Mouse (Mus musculus) layer of hippocampus, adult 18-20 months (tissue): ENCODE measurements around the gene Aloxe3. TPM values are rescaled to one million over a fixed set of nuclear protein-coding genes. Genes with fewer than 3 reads are reported as not detected.

Experiments used
- DNase-seq, 2 experiments: peaks; one replicate each; pipeline ENCODE4 v3.0.0; 2022; ENCODE audit warnings: low spot score in 2 of 2
- total RNA-seq, 2 experiments: library from RNA; stranded (reverse); gene quantifications; 2 replicates each; pipeline ENCODE4 v1.2.3; 2021

Aloxe3 gene
- total RNA-seq, 2 experiments from 2014 or later, result 8.6 to 9.1 TPM

GRCm38 (mm10) chr11:69106842-69107241 lies 18.9 kb upstream of the Aloxe3 start:
- no peak for DNase-seq

GRCm38 (mm10) chr11:69107676-69108075 lies 18.0 kb upstream of the Aloxe3 start:
- DNase-seq, result no peak

GRCm38 (mm10) chr11:69108223-69108622 lies 17.5 kb upstream of the Aloxe3 start:
- DNase-seq, result no peak

GRCm38 (mm10) chr11:69109032-69109900 lies 16.4 kb upstream of the Aloxe3 start:
- DNase-seq, result no peak

- DNase-seq, result peak; percentile 83 to 93
These were observed 15.2 kb upstream of the Aloxe3 start for GRCm38 (mm10) chr11:69110319-69111046.

- peak in 1 of 2 experiments; percentile 50 for DNase-seq
These were observed 14.5 kb upstream of the Aloxe3 start for GRCm38 (mm10) chr11:69111051-69111810.

GRCm38 (mm10) chr11:69111865-69112264 lies 13.8 kb upstream of the Aloxe3 start:
- DNase-seq, result peak in 1 of 2 experiments; percentile 17

- no peak for DNase-seq
These were observed 11.7 kb upstream of the Aloxe3 start for GRCm38 (mm10) chr11:69114018-69114417.

GRCm38 (mm10) chr11:69114621-69115020 lies 11.1 kb upstream of the Aloxe3 start:
- no peak for DNase-seq

GRCm38 (mm10) chr11:69116843-69117242 lies 8.9 kb upstream of the Aloxe3 start:
- no peak for DNase-seq

GRCm38 (mm10) chr11:69117737-69118695 lies 7.7 kb upstream of the Aloxe3 start:
- DNase-seq, result peak in 1 of 2 experiments; percentile 52

- DNase-seq, result peak; percentile 76 to 93
These were observed 6.9 kb upstream of the Aloxe3 start for GRCm38 (mm10) chr11:69118765-69119164.

- DNase-seq, result no peak
These were observed 6.1 kb upstream of the Aloxe3 start for GRCm38 (mm10) chr11:69119446-69120155.

GRCm38 (mm10) chr11:69120221-69121000 lies 5.3 kb upstream of the Aloxe3 start, which contains the start of gene Hes7:
TSS of gene Hes7 (plus strand) at chr11:69120404.
- no peak for DNase-seq

GRCm38 (mm10) chr11:69121001-69121740 lies 4.5 kb upstream of the Aloxe3 start:
- peak in 1 of 2 experiments; percentile 27 for DNase-seq

- DNase-seq, result peak in 1 of 2 experiments; percentile 38
These were observed 3.9 kb upstream of the Aloxe3 start for GRCm38 (mm10) chr11:69121741-69122335.

- DNase-seq, result peak; percentile 87 to 91
These were observed 3.3 kb upstream of the Aloxe3 start, which contains the start of gene 9130213A22Rik for GRCm38 (mm10) chr11:69122336-69122951. TSS of gene 9130213A22Rik (minus strand) at chr11:69122589.
